Mouse (Mus musculus) 416B (cell line): ENCODE measurements at regions not wholly inside any gene's neighbourhood (a gene's known extent, or its start where the extent isn't known, plus 50 kb on each side); places are given as distances from the start of the nearest gene placed in this dataset.

Experiments used
- DNase-seq: peaks from one replicate; pipeline ENCODE4 v3.0.0; 2011; ENCODE audit warnings: low read depth

DNA sequence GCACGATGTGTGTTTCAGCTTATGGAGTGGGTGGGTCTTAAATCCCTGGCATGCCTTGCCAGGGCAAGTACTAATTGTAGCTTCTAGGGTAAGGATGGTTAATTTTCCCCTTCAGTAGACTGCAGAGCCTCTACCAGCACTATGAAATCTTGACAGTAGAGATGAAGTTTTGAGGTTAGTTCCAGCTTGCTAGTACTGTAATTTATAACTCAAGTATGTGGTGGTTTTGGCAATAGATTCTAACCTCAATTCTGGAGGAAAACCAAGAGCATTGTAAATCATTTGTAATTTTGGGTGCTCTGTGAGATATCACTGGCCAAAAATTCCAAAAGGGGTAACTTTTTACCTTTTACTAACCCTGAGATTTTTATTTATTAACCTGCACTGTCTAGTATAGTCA, 164.3 kb upstream of the Ednrb start:
- no peak for DNase-seq

DNA sequence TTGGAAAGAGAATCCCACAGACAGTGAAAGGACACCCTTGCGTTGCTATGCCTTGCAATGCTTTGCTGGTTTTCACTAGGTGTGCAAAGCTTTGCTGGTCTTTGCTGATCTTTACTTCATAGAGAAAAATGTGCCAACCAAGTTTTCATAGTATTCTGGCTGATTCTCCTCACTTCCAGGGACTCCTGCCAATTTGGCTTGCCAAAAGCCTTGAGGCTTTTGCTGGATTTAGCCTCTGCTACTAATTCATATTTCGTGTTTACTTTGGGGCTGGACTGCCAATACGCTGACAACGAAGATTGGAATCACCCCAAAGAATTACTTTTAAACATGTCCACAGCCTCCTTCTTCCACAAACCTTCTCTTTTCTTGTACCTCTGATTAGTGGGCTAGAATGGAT, 162.2 kb upstream of the Ednrb start:
- DNase-seq = no peak

DNA sequence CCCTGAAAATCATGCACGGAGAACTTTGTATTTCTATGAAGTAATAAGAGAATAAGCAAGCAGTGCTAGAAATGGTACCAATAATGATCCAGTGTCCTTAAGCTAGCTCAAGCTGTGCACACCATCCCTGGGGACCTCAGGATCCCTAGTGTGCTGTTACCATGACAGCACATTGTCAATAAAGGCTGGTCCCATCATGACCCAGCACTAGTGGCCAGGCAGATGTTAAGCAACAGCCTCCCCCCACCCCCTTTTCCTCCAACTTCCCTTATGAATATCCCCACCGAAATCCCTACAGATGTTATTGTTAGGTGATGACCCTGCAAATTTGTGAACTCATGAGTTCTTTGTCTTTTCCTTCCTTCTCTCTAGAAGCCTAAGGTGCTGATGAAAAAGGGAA, 160.9 kb upstream of the Ednrb start:
- DNase-seq = peak; percentile 34

DNA sequence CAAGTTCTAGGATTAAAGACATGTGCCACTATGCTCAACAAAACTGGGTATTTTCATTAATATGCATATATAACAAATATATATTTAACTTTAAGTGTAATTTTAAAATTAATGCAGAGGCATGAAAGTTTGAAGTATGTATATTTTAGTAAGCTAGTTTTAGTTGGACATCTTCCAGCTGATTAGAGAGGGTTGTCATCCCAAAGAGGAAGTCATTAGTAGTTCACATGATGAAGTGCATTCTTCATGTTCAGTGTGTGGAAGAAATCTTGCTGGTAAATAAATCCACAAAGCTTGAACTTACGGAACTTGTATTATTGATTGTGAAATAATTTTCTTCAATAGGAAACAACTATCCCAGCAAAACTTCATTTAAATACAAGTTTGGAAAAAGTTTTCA, 158.2 kb upstream of the Ednrb start:
- DNase-seq = no peak

- no peak for DNase-seq
Observed at GRCm38 (mm10) chr14:103990418-103990817, 146.2 kb upstream of the Ednrb start.

DNA sequence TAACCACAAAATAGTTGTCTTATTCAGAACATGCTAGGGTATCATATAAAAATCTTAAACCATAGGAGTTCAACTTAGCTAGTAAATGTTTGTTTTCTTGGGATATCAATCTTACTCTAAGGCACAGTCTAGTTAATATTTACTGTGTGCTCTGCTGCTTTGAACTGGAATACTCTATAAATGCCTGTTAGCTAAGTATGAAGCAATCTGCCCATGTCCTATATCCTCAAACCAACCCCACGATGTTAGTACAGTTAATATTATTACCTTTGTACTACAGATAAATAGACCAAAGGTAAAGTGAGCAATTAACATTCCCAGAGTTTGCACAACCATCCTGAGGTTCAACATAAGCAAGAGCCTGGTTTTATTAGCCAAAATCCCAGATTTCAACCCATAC, 145.7 kb upstream of the Ednrb start:
- no peak for DNase-seq

DNA sequence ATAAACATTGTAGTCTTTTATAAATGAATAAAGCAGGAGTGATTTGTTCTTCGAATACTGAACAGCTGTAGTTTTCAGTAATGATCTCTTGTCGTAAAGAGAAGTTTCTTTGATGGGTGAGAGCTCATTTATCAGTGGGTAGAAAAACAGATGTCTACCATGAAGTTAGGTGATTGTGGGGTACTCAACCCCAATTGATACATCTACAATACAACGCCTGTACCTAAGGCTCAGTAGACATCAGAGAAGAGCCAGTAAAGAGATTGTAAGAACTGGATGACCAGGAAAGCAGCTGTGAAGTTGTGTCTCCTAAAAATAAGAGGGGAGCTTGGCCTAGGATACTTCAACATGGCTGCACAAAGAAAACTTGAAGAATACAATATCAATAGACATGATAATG, 143.1 kb upstream of the Ednrb start:
- no peak for DNase-seq

DNA sequence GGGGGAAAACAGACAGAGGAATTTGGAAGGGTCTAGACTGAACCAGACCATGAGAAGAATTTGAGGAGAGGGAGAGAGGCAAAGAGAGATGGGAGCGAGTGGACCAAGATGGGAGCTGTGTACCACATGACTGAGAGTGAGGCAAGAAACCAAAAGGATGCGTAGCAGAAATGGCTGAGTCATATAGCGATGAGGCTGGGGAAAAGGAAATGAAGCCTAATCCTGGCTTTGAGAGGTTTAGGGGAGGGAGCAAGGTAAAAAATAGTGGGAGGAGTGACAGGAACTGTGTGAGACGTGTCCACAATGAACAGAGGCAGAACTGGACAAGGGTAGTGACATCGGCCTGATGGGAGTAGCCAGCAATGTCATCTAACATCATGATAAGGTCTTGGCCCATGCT, 140.1 kb upstream of the Ednrb start:
- peak; percentile 46 for DNase-seq

- DNase-seq = no peak
Observed at GRCm38 (mm10) chr14:103978808-103979207, 134.6 kb upstream of the Ednrb start.

DNA sequence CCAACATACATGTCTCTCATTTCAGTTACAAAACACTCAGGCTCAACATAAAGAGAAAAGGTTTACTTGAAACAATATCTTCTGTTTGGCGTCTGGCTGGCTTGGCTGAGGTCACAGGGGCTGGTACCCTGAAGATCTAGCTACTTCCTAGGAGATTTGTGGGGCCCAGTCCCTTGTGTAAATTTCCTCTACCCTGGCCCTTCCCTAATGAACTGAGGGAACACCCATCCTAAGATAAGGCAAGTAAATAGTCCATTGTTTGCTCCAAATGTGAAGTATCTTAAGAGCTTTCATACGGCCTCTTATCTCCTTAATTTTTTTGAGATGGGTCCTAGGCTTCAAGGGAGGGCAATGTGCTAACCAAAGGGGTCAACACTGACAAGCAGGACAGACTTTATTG, 133.6 kb upstream of the Ednrb start:
- no peak for DNase-seq

- peak; percentile 60 for DNase-seq
Observed at GRCm38 (mm10) chr14:103973955-103974354, 129.8 kb upstream of the Ednrb start.

DNA sequence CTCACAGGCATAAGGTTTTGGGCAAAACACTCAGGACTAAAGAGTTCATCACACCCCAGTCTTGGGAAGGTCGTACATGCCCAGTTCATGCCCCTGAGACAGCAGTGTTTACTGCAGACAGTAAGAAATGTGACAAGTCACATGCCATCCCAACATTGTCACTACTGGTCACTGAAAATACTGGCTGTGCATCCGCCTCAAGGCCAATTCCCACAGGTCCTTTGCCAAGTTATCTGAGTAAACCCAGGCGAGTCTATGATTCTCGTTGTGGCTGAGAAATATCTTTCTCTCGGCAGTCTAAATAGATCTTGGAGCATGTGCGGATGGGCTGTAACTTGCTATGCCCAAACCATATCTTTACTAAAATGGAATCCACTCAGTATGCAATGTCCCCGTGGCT, 128.9 kb upstream of the Ednrb start:
- DNase-seq = no peak

DNA sequence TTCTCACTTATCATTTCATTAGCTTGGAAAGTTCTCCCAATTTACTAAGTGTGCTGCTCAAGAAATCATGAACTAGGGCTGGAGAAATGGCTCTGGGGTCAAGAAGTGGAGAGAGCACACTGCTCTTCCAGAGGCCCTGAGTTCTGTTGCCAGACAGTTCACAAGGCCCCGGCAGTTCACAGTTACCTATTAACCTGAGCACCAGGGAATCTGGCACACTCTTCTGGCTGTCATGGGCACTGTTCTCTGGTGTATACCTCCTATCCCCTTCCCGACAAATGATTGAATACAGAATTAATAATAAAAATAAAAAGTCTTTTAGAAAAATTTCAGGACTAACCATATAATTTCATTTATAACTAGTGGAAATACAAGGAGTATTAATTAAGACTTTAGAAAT, 125.1 kb upstream of the Ednrb start:
- DNase-seq = no peak

DNA sequence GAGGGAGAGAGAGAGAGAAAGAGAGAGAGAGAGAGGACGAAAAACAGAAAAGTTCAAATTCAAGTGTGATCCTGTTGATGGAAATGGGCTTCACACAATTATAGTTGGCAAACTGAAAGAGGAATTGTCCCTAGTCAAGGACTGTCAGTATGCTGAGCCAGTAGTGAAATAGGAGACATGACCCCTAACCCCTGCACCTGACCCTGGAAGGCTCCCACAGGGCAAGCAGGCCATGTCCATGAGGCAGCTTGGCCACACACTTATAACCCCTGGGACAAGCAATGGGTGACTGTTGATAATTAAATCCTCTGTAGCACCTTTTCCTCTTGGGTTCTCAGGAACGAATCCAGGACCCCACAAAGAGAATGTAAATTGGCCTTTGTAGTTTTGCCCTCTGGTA, 122.1 kb upstream of the Ednrb start:
- no peak for DNase-seq

DNA sequence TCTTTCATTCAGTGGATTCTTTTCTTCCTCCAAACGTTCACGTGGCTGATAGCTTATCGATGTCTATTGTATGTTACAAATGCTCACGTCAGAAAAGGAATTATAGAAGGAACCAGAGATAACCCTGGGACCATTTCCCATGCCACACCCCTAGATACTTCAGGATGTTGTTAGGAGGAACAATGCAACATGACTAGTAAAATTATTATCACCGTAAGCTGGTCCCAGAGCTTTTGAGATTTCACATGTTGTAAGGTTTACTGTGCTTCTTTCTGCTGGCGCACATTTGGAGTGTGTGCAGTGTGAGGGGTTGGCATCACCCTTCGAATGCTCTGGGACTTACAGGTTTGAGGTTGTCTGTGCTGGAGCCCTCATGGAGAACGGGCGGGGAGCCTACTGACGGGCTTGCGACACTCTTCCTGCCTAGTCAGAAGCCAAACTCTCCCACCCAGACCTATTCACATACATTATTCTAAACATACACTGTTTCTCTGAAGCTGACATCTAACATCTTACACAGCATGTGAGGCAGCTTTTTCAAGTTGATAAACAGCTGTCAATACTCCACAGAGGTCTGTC, 118.2 kb upstream of the Ednrb start:
- peak; percentile 56 for DNase-seq

DNA sequence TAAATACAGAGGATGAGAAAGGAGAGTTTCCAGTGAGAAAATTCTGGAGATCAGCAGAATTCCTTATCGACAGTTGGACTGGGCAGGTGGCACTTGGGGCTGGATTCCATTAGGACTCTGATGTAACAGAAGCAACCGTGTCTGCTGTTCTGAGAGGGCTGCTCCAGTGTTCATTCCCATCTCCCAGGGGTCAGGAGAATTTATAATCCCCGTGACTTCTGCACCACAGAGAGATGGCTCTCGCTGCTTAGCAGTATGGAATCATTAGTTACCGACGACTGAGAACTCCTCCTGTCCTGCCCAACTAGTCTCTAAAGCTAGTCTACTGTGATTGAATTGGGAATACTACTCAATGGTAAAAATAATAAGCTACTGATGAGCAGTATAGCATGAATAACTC, 107.7 kb upstream of the Ednrb start:
- no peak for DNase-seq

GRCm38 (mm10) chr14:103949950-103950349, 105.7 kb upstream of the Ednrb start:
- DNase-seq = peak; percentile 24

GRCm38 (mm10) chr14:103948026-103948777, 104.0 kb upstream of the Ednrb start:
- no peak for DNase-seq

GRCm38 (mm10) chr14:103945753-103946152, 101.6 kb upstream of the Ednrb start:
- peak; percentile 81 for DNase-seq

- no peak for DNase-seq
Observed at GRCm38 (mm10) chr14:103939867-103940266, 95.7 kb upstream of the Ednrb start.

GRCm38 (mm10) chr14:103938937-103939336, 94.7 kb upstream of the Ednrb start:
- peak; percentile 8 for DNase-seq

DNA sequence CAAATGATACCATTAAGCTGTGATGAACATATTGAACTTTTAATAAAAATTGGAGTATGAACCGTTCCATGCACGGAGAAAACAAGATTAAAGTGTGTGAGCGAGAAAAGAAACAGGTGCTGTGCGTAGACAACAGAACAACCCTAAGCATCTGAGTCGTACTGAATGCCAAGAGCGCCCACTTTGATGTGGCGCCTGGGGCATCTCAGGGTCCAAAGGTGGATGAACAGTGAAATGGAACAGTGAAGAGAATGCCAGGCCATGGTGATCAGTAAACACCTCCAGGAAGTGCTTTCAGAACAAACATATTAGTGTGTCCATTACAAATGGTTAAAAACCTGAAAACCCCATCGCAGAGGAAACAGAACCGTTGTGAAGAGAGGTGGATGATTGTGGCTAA, 94.0 kb upstream of the Ednrb start:
- DNase-seq = no peak

DNA sequence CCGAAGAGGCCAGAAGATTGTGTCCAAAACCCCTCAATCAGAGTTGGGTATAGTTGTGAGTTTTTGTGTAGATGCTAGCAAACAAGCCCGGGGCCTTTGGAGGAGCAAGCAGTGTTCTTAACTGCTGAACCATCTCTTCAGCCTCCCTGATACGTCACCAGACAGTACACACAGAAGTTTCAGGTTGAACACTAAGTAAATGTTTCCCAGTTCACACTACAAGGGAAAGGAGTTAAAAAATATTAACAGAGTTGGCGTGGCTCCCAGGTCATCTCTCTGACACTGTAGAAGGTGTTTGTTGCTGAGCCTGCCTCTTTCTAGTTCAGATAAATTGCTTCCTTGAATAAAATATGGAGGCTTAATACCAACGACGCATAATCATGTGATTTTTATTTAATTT, 93.5 kb upstream of the Ednrb start:
- no peak for DNase-seq

DNA sequence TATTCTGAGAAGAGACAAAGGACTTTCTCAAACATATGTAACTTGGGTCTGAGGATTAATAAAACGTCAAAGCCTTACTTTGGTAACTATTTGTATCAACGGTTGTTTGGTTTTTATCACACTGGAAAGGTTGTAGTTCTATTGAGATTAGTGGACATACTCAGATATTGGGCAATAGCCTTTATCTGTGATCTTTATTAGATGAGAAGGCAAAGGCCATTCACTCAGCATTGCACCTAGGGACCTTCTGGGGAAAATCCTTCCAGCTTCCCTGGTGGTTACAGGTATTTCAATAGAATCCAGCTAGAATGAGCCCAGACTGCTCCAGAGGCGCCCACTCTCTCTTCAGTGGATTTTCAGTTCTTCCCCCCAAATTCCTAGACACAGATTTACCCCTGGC, 89.6 kb upstream of the Ednrb start:
- DNase-seq = no peak
